25 mouse cellular contexts compared by ENCODE assay signal in the genomic region with DNA sequence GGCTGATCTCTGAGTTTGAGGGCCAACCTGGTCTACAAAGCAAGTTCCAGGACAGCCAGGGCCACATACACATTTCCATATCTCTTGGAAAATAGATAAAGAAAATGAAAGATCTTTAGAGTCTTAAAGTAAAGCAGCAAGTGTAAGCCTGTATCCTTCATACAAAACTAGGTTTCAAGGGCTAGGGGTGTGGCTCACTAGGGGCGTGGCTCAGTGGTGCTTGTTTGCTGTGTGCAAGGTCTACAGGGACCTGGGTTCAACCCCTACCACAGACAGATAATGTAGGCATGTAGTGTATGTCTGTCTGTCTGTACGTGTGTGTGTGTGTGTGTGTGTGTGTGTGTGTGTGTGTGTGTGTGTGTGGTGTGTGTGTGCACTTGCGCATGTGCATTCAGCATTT. TPM values are rescaled to one million over a fixed set of nuclear protein-coding genes. Genes with fewer than 3 reads are reported as not detected.
A peak's percentile ranks its signal among the peaks of the same experiment; 100 is the strongest.
DNase-seq lines count a peak whose midpoint lies in the region; ATAC-seq and TF ChIP-seq lines count a peak whose summit lies in the region.
"Had no signal": no experiment of that assay in that cellular context is flagged by ENCODE, and none has a peak within 500 bp of the region (broad histone marks: within the 10 kb centered on the region; RNA-seq: fewer than 3 reads in every experiment).

No protein-coding gene starts in this region.

- TF ChIP-seq EP300 in MEL (IDR thresholded peaks at IDR 0.05; ENCODE audit: low read depth in 1 of 2, low read length in 2 of 2): no peak

- intact Hi-C loops in heart, postnatal 25 days (cut with DNase I): loop anchor here (10.0 kb wide), 1 partner anchor 399 kb away; no protein-coding TSS in a partner anchor

- DNase-seq in heart, embryonic 10.5 days (ENCODE audit: low spot score): no peak
- DNase-seq in heart, adult 11 months: no peak
- DNase-seq in heart, postnatal 25 days (ENCODE audit: low spot score): no peak
- DNase-seq in MEL (ENCODE audit: low read depth, low spot score): peak; percentile 64
- DNase-seq in cerebellum, adult 11-12 months: no peak
- DNase-seq: adrenal gland, postnatal 14 days; B cell, adult 2 months; cerebellum, adult 18-20 months; cerebellum, adult 9-11 months; cerebellum, postnatal 36 days; gastrocnemius, adult 2 months; gastrocnemius, postnatal 25 days; kidney, adult 11 months; kidney, adult 9 months had no signal

- WGBS in heart, embryonic 10.5 days: 73% methylated on average over 3 of the region's 3 CpGs
- 87% methylated on average over 3 of the region's 3 CpGs for WGBS in heart, embryonic 14.5 days
- 72% methylated on average over 3 of the region's 3 CpGs for WGBS in intestine, postnatal 0 days
- WGBS in intestine, embryonic 15.5 days: 79% methylated on average over 3 of the region's 3 CpGs

- TF ChIP-seq POLR2A in MEL (IDR thresholded peaks at IDR 0.05; ENCODE audit: control insufficient read depth in 1 of 2, insufficient read depth in 1 of 2, low read depth in 1 of 2, low read length in 2 of 2, poor library complexity in 1 of 2): no peak

- peaks cover 31% of the 10 kb centered on the region for H3K36me3 ChIP-seq in heart, embryonic 10.5 days
- peaks cover 42% of the 10 kb centered on the region for H3K36me3 ChIP-seq in heart, embryonic 14.5 days (ENCODE audit: control insufficient read depth, insufficient read depth, low read length)
- peaks cover 21% of the 10 kb centered on the region for H3K36me3 ChIP-seq in intestine, postnatal 0 days (ENCODE audit: control insufficient read depth, insufficient read depth)
- peaks cover 5% of the 10 kb centered on the region; the same call in 1 of the 2 replicates for H3K36me3 ChIP-seq in intestine, embryonic 15.5 days
- H3K36me3 ChIP-seq in MEL (ENCODE audit: control insufficient read depth in 1 of 2, insufficient read depth in 2 of 2, low read length in 2 of 2): peaks cover 2 to 38% of the 10 kb centered on the region in 2 experiments; a peak in 3 of 4 replicates

- no peak overlapping the region for H3K4me2 ChIP-seq in heart, embryonic 14.5 days (ENCODE audit: low read length)
- no peak overlapping the region for H3K4me2 ChIP-seq in intestine, postnatal 0 days (replicated peaks; ENCODE audit: low read depth)
- no peak overlapping the region for H3K4me2 ChIP-seq in intestine, embryonic 15.5 days (replicated peaks)
- H3K4me2 ChIP-seq: embryonic facial prominence, embryonic 13.5 days; hindbrain, embryonic 14.5 days had no signal

- H3K9me3 ChIP-seq in heart, embryonic 10.5 days: no peaks in the 10 kb centered on the region
- H3K9me3 ChIP-seq in heart, embryonic 14.5 days (ENCODE audit: control insufficient read depth, low read length): no peaks in the 10 kb centered on the region
- no peaks in the 10 kb centered on the region for H3K9me3 ChIP-seq in intestine, postnatal 0 days (ENCODE audit: control insufficient read depth)
- no peaks in the 10 kb centered on the region for H3K9me3 ChIP-seq in intestine, embryonic 15.5 days
- H3K9me3 ChIP-seq in MEL (replicated peaks; ENCODE audit: insufficient read depth, low read length): no peaks in the 10 kb centered on the region
- H3K9me3 ChIP-seq: embryonic facial prominence, embryonic 13.5 days; forebrain, embryonic 10.5 days; G1E; hindbrain, embryonic 10.5 days had no signal

- no peak for TF ChIP-seq CTCF in intestine, postnatal 0 days (IDR thresholded peaks at IDR 0.05; ENCODE audit: low read depth)
- no peak for TF ChIP-seq CTCF in MEL (IDR thresholded peaks at IDR 0.05 in 2 of 3, conservative IDR thresholded peaks at IDR 0.05 in 1 of 3; ENCODE audit: control insufficient read depth in 1 of 3, insufficient read depth in 1 of 3, low read depth in 2 of 3, low read length in 3 of 3, poor library complexity in 1 of 3, severe bottlenecking in 1 of 3)

- no peak for TF ChIP-seq RAD21 in MEL (IDR thresholded peaks at IDR 0.05; ENCODE audit: low read depth, low read length)

- no peak for ATAC-seq in heart, embryonic 14.5 days (ENCODE audit: insufficient number of reproducible peaks, insufficient read depth, low FRiP score, low read depth)
- ATAC-seq in intestine, postnatal 0 days: 0 out of 2 replicates have a peak, but pooled peaks have one; percentile 41
- ATAC-seq in intestine, embryonic 15.5 days: no peak
- ATAC-seq: activated CD4-positive, CD25-positive, alpha-beta regulatory T cell, adult 4 months; CD4-positive, CD25-positive, alpha-beta regulatory T cell, adult 4 months; forebrain, embryonic 14.5 days had no signal

- H3K4me3 ChIP-seq in heart, embryonic 10.5 days: no peak overlapping the region
- no peak overlapping the region for H3K4me3 ChIP-seq in heart, embryonic 14.5 days (ENCODE audit: control insufficient read depth in 1 of 2, insufficient read depth in 1 of 2, low read depth in 1 of 2, low read length in 2 of 2)
- no peak overlapping the region for H3K4me3 ChIP-seq in intestine, postnatal 0 days (ENCODE audit: low read depth, low read length)
- no peak overlapping the region for H3K4me3 ChIP-seq in intestine, embryonic 15.5 days (replicated peaks)
- H3K4me3 ChIP-seq in MEL (ENCODE audit: control insufficient read depth in 1 of 2, insufficient read depth in 1 of 2, low read depth in 2 of 2, low read length in 2 of 2): no peak overlapping the region
- H3K4me3 ChIP-seq: embryonic facial prominence, embryonic 13.5 days; forebrain, embryonic 10.5 days; gastrocnemius, adult 2 months; hindbrain, embryonic 10.5 days had no signal

- H3K27ac ChIP-seq in heart, embryonic 10.5 days: peak overlapping the region; percentile 77; the same call in 1 of the 2 replicates
- H3K27ac ChIP-seq in heart, embryonic 14.5 days (replicated peaks in 1 of 2; ENCODE audit: control insufficient read depth in 1 of 2, insufficient read depth in 1 of 2, low read depth in 2 of 2, low read length in 2 of 2): peak overlapping the region; percentile 65 to 82
- no peak overlapping the region for H3K27ac ChIP-seq in intestine, postnatal 0 days (ENCODE audit: low read depth, low read length)
- no peak overlapping the region for H3K27ac ChIP-seq in intestine, embryonic 15.5 days
- no peak overlapping the region for H3K27ac ChIP-seq in MEL (ENCODE audit: control insufficient read depth, low read depth, low read length)
- H3K27ac ChIP-seq: embryonic facial prominence, embryonic 13.5 days; forebrain, embryonic 10.5 days; gastrocnemius, adult 2 months; hindbrain, embryonic 10.5 days; hindbrain, embryonic 14.5 days had no signal

- H3K79me2 ChIP-seq in MEL (ENCODE audit: control insufficient read depth, insufficient read depth, low read length, poor library complexity): peaks cover 9% of the 10 kb centered on the region

- peaks cover 36% of the 10 kb centered on the region for H3K4me1 ChIP-seq in heart, embryonic 10.5 days
- peaks cover 14 to 34% of the 10 kb centered on the region in 2 experiments for H3K4me1 ChIP-seq in heart, embryonic 14.5 days (ENCODE audit: control insufficient read depth in 2 of 2, insufficient read depth in 2 of 2, low read length in 2 of 2)
- H3K4me1 ChIP-seq in intestine, postnatal 0 days (replicated peaks; ENCODE audit: control insufficient read depth, insufficient read depth, low read length): 0 out of 2 replicates have a peak, but pooled peaks cover 3% of the 10 kb centered on the region
- H3K4me1 ChIP-seq in intestine, embryonic 15.5 days (replicated peaks): peaks cover 7% of the 10 kb centered on the region
- H3K4me1 ChIP-seq in MEL (ENCODE audit: control insufficient read depth in 1 of 2, insufficient read depth in 2 of 2, low read length in 2 of 2): peaks cover 5 to 30% of the 10 kb centered on the region in 2 experiments

- H3K27me3 ChIP-seq in heart, embryonic 10.5 days (ENCODE audit: insufficient read depth, poor library complexity, severe bottlenecking): no peaks in the 10 kb centered on the region
- H3K27me3 ChIP-seq in heart, embryonic 14.5 days (ENCODE audit: control insufficient read depth, insufficient read depth, low read length): no peaks in the 10 kb centered on the region
- H3K27me3 ChIP-seq in intestine, postnatal 0 days (replicated peaks; ENCODE audit: control insufficient read depth, insufficient read depth, low read length): no peaks in the 10 kb centered on the region
- no peaks in the 10 kb centered on the region for H3K27me3 ChIP-seq in intestine, embryonic 15.5 days (replicated peaks)
- no peaks in the 10 kb centered on the region for H3K27me3 ChIP-seq in MEL (ENCODE audit: control insufficient read depth in 1 of 2, insufficient read depth in 2 of 2, low read length in 2 of 2)

- H3K9ac ChIP-seq in heart, embryonic 14.5 days (ENCODE audit: low read length): 0 out of 2 replicates have a peak overlapping the region, but pooled peaks have one; percentile 8
- H3K9ac ChIP-seq in intestine, postnatal 0 days (ENCODE audit: low read depth, low read length): no peak overlapping the region
- no peak overlapping the region for H3K9ac ChIP-seq in intestine, embryonic 15.5 days
- H3K9ac ChIP-seq in MEL (ENCODE audit: control insufficient read depth, low read depth, low read length, poor library complexity, severe bottlenecking): no peak overlapping the region
- H3K9ac ChIP-seq: embryonic facial prominence, embryonic 13.5 days; hindbrain, embryonic 14.5 days had no signal

RNA-seq across cellular contexts. Expression of a gene that starts 8.1 kb away (rescaled TPM):
- polyA plus RNA-seq in heart, embryonic 10.5 days (2016; fragmentation: Nextera tagmentation; extraction: Ambion mirVana): 43.3 and 55.7 TPM in 2 replicates
- polyA plus RNA-seq in heart, embryonic 14.5 days (2014; fragmentation: Nextera tagmentation; extraction: Ambion mirVana): 36.9 and 43.1 TPM in 2 replicates
- total RNA-seq in heart, postnatal 25 days (2021): 10 to 100 TPM; 16.8 to 18.1 TPM
- 38.7 and 38.9 TPM in 2 replicates for polyA plus RNA-seq in intestine, postnatal 0 days (2015; fragmentation: Nextera tagmentation; extraction: Ambion mirVana)
- polyA plus RNA-seq in intestine, embryonic 15.5 days (2015; fragmentation: Nextera tagmentation; extraction: Ambion mirVana): 48.9 and 55.7 TPM in 2 replicates
- 32.1 and 32.3 TPM in 2 replicates for total RNA-seq in MEL (2012; rRNA removed)
- 10 to 100 TPM in 1 of 2 experiments, not detected in 1; 42.3 TPM for polyA plus RNA-seq in MEL (2012; ENCODE audit: insufficient read depth in 1 of 2, insufficient read length in 2 of 2, low read depth in 1 of 2, low replicate concordance in 2 of 2, missing spikeins in 1 of 2)

RNA-seq across cellular contexts. Expression of a gene that starts 23.3 kb away (rescaled TPM):
- polyA plus RNA-seq in heart, embryonic 10.5 days (2016; fragmentation: Nextera tagmentation; extraction: Ambion mirVana): 39.1 and 41.1 TPM in 2 replicates
- polyA plus RNA-seq in heart, embryonic 14.5 days (2014; fragmentation: Nextera tagmentation; extraction: Ambion mirVana): 40.2 and 44.0 TPM in 2 replicates
- total RNA-seq in heart, postnatal 25 days (2021): 10 to 100 TPM; 18.1 to 20.4 TPM
- 39.1 and 40.3 TPM in 2 replicates for polyA plus RNA-seq in intestine, postnatal 0 days (2015; fragmentation: Nextera tagmentation; extraction: Ambion mirVana)
- polyA plus RNA-seq in intestine, embryonic 15.5 days (2015; fragmentation: Nextera tagmentation; extraction: Ambion mirVana): 48.6 and 51.1 TPM in 2 replicates
- total RNA-seq in MEL (2012; rRNA removed): 25.0 and 28.0 TPM in 2 replicates
- 10 to 100 TPM in 1 of 2 experiments, not detected in 1; 30.4 TPM for polyA plus RNA-seq in MEL (2012; ENCODE audit: insufficient read depth in 1 of 2, insufficient read length in 2 of 2, low read depth in 1 of 2, low replicate concordance in 2 of 2, missing spikeins in 1 of 2)

RNA-seq across cellular contexts. Expression of a gene that starts 41.8 kb away (rescaled TPM):
- 3.1 and 3.4 TPM in 2 replicates for polyA plus RNA-seq in heart, embryonic 10.5 days (2016; fragmentation: Nextera tagmentation; extraction: Ambion mirVana)
- 12.7 and 12.8 TPM in 2 replicates for polyA plus RNA-seq in heart, embryonic 14.5 days (2014; fragmentation: Nextera tagmentation; extraction: Ambion mirVana)
- total RNA-seq in heart, postnatal 25 days (2021): 10 to 100 TPM; 18.1 to 21.5 TPM
- 0.98 and 1.5 TPM in 2 replicates for polyA plus RNA-seq in intestine, postnatal 0 days (2015; fragmentation: Nextera tagmentation; extraction: Ambion mirVana)
- polyA plus RNA-seq in intestine, embryonic 15.5 days (2015; fragmentation: Nextera tagmentation; extraction: Ambion mirVana): 1.9 and 2.4 TPM in 2 replicates
- 24.1 and 25.4 TPM in 2 replicates for total RNA-seq in MEL (2012; rRNA removed)
- 10 to 100 TPM in 1 of 2 experiments, not detected in 1; 12.4 TPM for polyA plus RNA-seq in MEL (2012; ENCODE audit: insufficient read depth in 1 of 2, insufficient read length in 2 of 2, low read depth in 1 of 2, low replicate concordance in 2 of 2, missing spikeins in 1 of 2)
- polyA plus RNA-seq: activated CD4-positive, CD25-positive, alpha-beta regulatory T cell, adult 4 months; CD4-positive, CD25-positive, alpha-beta regulatory T cell, adult 4 months had no signal

Comparison
In these comparisons a context has a peak if more than half of its experiments do, and no peak if none do; other contexts are left out.
1. H3K27ac ChIP-seq: peak in heart, embryonic 10.5 days (single experiment) and heart, embryonic 14.5 days (2 of 2); none in intestine, postnatal 0 days (single experiment), intestine, embryonic 15.5 days (single experiment) and MEL (single experiment).